Mouse (Mus musculus): ENCODE results near the gene Apoa2.
"Not testable (repeated sequence)": the region's sequence is repeated elsewhere in the genome, so short reads cannot be mapped to it uniquely, and the experiment has no call there.

Apoa2 gene

DNA sequence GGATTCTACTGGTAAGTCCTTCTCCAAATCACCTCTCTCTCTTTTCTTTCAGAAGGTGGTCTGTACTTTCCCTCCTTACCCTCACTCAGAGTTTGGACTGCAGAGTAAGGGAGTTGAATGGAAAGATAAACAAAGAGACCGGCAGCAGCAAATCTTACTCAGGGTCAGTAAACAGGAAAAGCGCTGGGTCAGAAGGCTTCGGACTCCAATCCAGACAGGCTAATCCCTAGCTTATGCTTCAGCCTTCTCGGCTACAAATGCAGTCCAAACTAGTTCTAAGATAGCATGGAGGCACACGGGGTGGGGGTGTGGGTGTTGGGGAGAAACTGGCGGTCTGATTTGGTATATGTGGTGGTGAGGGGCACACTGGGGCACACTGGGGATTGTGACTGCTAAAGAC, 12.6 kb downstream of the Apoa2 start:
- DNase-seq (ENCODE audit: low spot score), result no peak

- DNase-seq (ENCODE audit: low spot score), result peak; percentile 73
Measured at GRCm38 (mm10) chr1:171238463-171238862, 13.6 kb downstream of the Apoa2 start.

DNA sequence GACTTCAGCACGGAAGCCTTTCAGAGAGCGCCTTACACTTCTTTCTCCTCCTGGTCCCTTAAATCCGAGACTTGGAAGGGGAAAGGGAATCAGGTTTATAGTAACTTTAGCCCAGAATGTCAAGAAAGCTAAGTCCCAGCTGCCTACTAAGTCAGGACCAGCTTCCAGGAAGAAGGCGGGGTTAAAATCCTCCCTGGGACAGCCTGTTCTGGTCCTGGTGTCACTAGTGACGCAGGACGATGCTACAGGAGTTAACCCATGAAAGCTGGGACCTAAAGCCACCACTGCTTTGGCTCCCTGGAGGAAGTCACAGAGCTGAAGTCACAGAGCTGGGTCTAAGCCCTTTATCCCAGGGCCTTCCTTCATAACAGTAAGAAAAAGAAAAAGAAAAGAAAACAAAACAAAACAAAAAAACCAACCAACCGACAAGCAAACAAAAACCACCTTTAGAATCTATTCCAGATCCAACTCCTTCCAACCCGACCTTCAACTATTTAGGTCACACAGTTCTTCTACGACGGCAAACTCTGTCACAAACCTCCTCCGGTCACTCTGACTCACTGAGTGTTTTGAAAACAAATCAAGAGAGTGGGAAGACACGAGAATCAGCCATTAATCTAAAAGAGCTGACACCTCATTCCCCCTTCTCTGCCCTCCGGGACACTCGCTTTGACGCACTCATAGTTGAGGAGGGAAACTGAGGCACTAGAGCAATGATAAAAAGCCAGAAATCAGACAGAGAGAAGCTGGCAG, 15.3 kb downstream of the Apoa2 start:
- DNase-seq (ENCODE audit: low spot score), result no peak

DNA sequence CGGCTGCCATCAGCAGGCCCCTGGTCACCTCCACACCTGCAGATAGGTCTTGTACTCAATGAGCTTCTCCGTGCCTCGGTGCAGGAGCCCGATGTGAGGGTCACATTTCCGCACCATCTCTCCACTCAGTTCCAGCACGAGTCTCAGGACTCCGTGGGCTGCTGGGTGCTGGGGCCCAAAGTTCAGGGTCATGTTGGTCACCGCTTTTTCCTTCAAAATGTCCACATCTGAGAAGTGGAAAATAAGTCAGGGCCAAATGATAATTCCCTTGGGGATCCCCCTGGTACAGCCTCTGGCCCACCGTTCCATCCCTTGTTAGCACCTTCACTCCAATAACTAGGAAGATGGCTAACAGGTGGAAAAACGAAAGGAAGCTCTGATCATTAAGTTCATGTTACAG, 16.1 kb downstream of the Apoa2 start:
- DNase-seq (ENCODE audit: low spot score), result no peak

GRCm38 (mm10) chr1:171241952-171242351, 17.1 kb downstream of the Apoa2 start:
- not testable (repeated sequence) for DNase-seq (ENCODE audit: low spot score)

DNA sequence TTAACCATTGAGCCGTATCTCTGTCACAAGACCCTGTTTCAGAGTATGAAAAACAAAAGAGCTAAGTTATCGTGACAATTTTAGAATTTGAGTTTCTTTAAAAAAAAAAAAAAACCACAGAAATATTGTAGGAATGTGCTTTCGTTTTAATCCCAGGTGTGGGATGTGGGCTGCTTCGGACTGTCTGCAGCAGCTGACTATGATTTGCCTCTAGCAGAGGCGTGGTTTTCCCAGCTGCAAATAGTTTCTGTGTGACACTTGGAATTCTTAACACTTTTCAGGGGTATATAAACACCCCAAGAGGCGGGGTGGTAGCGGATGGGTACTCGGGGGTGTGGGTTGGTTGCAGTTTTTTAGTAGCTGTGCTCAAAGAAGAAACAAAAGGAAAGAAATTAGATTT, 20.5 kb downstream of the Apoa2 start:
- DNase-seq (ENCODE audit: low spot score), result no peak

GRCm38 (mm10) chr1:171246709-171247452, 22.0 kb downstream of the Apoa2 start:
- peak; percentile 100 for DNase-seq (ENCODE audit: low spot score)

- DNase-seq (ENCODE audit: low spot score), result no peak
Measured at GRCm38 (mm10) chr1:171247453-171247841, 22.6 kb downstream of the Apoa2 start.

- DNase-seq (ENCODE audit: low spot score), result no peak
Measured at GRCm38 (mm10) chr1:171247916-171248315, 23.1 kb downstream of the Apoa2 start.

DNA sequence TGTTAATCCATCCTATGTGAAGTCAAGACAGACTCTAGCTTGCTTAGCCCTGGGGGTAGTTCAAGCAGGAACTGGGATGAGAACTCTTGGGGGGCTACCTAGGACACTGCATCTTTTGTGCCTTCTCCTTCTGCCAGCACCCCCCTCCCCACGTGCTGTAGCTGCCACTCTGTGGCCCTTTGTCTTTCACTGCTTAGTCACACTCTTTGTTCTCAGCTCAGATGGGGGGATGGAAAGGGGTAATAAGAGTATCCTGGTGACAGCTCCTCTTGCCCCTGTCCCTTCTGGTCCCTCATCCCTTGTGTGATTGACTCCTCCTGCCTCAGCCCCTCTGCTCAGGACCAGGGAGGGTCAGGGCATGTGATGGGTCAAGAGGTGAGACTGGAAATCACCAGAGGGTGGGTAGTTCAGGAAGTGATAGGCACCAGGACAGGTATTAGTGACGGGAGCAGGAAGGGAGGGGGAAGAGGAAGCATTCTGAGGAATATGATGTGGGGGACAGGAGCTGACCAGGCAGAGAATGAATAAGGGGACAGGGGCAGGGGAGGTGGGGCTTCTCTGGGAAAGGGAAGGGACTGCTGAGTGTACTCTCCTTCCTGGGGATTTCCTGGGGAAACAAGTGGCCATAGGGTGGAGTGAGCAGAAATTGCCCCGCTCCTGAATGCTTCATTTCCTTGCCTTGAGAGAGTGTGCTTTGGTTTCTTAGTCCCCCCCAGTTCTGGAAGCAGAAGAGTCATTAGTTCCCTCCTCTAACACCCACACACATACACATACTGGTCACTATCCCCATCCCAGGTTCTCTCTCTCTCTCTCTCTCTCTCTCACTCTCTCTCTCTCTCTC, 23.8 kb downstream of the Apoa2 start:
- DNase-seq (ENCODE audit: low spot score), result no peak

DNA sequence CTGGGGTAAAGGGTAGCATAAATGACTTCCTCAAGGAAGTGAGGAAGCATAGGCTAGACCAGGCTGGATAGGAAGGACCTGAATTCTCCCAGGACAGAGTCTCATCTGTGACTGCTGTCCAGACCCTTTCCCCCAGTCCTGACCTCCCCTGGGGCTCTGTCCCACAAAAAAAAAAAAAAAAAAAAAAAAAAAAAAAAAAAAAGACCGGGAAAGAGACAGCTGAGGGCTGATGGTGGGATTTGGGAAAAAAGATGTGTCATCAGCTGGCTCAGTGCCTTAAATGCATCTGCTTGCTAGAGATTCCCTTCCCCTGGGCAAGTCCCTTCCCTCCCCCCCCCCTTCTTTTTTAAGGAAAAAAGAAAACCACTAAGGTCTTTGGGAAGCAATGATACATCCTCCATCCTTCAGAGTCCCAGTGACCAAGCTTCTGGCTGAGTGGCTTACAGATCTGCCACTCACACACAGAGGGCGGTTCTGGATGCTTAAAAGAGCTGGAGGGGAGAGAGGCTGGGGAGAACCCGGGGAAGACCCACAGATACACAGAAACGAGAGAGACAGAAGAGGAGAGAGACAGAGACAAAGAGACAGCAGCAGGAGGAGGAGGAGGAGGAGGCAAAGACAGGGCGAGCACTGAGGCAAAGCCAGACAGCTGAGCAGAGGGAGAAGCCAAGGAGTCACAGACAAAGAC, 25.2 kb downstream of the Apoa2 start, which contains the start of gene Adamts4:
Adamts4 (plus strand) TSS at position 509 of the 688 bp plus-strand sequence.
- peak; percentile 67 for DNase-seq (ENCODE audit: low spot score)

- peak; percentile 38 for DNase-seq (ENCODE audit: low spot score)
Measured at GRCm38 (mm10) chr1:171250680-171251593, 26.1 kb downstream of the Apoa2 start, which contains the start of gene Ndufs2. TSS of gene Ndufs2 (minus strand) at chr1:171251388.

DNA sequence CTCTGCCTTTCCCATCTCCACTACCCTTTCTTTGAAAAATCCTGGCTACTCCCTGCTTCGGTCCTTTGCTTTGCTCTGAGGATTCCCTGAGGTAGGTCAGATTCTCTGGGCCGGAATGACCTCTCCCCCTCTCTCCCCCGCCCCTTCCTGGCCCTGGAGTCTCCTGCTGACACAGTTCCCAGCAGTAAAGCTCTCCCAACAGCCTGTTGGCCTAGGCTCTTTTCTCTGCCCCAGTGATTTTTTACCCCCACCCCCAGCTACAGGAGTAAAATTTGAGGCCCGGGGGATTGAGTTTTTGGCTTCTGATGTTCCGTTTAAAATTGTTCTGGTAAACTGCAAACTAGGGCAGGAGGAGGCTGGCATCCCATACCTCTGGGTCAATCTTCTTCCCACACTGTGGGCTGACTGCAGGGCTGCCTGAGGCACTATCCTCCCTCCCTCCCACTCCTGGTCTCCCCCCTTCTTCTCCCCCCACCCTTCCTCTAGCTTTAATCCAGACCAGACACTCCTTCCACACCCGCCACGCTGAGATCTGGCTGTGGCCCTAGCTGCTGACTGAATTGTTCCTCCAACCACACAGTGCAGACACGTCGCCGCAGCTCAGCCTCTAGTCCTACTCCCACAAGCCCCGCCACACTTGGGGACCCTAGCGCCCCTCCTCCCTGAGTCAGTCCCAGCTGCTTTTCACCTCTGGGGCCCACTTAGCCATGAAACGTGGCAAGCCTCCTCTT, 26.9 kb downstream of the Apoa2 start:
- peak; percentile 64 for DNase-seq (ENCODE audit: low spot score)

- no peak for DNase-seq (ENCODE audit: low spot score)
Measured at GRCm38 (mm10) chr1:171252415-171252814, 27.6 kb downstream of the Apoa2 start.

- no peak for DNase-seq (ENCODE audit: low spot score)
Measured at GRCm38 (mm10) chr1:171256095-171256818, 31.4 kb downstream of the Apoa2 start.

DNA sequence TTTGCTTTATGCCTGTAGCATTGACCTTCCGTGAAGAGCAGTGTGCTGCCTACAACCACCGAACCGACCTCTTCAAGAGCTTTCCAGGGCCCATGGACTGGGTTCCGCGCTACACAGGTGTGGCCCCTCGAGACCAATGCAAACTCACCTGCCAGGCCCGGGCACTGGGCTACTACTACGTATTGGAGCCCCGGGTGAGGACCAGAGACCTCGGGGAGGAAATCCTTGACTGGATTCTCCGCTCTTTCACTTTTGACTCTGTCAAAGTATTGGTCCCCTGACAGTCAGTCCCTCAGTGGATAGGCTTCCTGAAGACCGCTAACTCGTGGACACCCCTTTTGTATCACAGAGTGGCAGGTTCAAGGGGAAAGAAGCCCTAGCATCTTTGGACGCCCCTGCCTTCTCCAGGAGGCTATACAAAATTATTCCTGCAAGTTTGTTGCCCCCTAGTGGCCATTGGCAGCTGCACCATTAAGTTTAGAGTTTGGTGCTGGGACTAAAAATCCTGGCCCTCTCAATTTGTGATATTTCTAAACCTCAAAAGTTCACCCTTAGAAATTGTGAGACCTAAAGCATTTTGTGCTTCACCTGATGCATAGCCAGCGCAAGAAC, 32.2 kb downstream of the Apoa2 start:
- DNase-seq (ENCODE audit: low spot score), result peak; percentile 91

DNA sequence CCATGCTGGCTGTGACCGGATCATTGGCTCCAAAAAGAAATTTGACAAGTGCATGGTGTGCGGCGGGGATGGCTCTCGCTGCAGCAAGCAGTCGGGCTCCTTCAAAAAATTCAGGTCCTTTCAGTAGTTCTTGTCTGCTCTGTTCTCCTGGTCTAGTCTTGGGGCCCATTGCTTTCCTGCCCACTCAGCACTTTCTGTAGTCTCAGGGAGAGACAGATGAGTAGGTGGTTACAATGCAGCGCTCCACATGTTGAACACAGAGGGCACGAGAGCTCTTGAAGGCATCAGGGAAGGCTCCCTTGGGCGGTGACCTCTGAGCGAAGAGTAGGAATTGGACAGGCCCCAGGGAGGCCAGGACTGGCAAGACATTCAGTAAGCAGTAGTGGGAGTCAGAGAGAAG, 32.9 kb downstream of the Apoa2 start:
- no peak for DNase-seq (ENCODE audit: low spot score)

DNA sequence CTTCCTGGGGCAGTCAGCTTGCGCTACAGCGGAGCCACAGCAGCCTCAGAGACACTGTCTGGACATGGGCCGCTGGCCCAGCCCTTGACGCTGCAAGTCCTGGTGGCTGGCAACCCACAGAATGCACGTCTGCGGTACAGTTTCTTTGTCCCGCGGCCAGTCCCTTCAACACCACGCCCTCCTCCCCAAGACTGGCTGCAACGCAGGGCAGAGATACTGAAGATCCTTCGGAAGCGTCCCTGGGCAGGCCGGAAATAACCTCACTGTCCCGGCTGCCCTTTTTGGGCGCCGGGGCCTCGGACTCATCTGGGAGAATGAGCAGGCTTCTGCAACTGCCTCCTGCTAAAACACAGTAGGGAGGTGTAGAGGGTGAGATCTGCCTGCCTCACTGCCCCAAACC, 34.1 kb downstream of the Apoa2 start:
- DNase-seq (ENCODE audit: low spot score), result no peak

GRCm38 (mm10) chr1:171260316-171260715, 35.5 kb downstream of the Apoa2 start:
- no peak for DNase-seq (ENCODE audit: low spot score)
